Mouse (Mus musculus) forebrain, embryonic 13.5 days (tissue): Measurements from ENCODE around the gene Zfp523. TPM values are rescaled to one million over a fixed set of nuclear protein-coding genes. Genes with fewer than 3 reads are reported as not detected.

Experiments used
- ATAC-seq: fragments of 200-750 bp; cut with Nextera tagmentation; 2 replicates; pipeline ENCODE4 v1.8.0; 2017
- H3K27ac ChIP-seq: fragments of 300-500 bp; sonication (generic); 2 replicates; pipeline ENCODE4 v1.5.1; 2015; ENCODE audit warnings: inconsistent platforms, mild to moderate bottlenecking, moderate library complexity
- H3K27me3 ChIP-seq: fragments of 300-500 bp; sonication (generic); 2 replicates; pipeline ENCODE4 v1.6.1; 2015; ENCODE audit warnings: mild to moderate bottlenecking, inconsistent platforms
- H3K36me3 ChIP-seq: fragments of 300-500 bp; sonication (generic); 2 replicates; pipeline ENCODE4 v1.6.1; 2015; ENCODE audit warnings: mild to moderate bottlenecking, inconsistent platforms; ENCODE audit not compliant: poor library complexity, severe bottlenecking
- H3K4me1 ChIP-seq: fragments of 300-500 bp; sonication (generic); 2 replicates; pipeline ENCODE4 v1.6.1; 2015; ENCODE audit warnings: inconsistent platforms
- H3K4me2 ChIP-seq: fragments of 300-500 bp; sonication (generic); 2 replicates; pipeline ENCODE4 v1.6.1; 2015; ENCODE audit warnings: inconsistent platforms, mild to moderate bottlenecking, moderate library complexity
- H3K4me3 ChIP-seq: fragments of 300-500 bp; sonication (generic); 2 replicates; pipeline ENCODE4 v1.5.1; 2015; ENCODE audit warnings: mild to moderate bottlenecking, inconsistent platforms
- H3K9ac ChIP-seq: fragments of 300-500 bp; sonication (generic); 2 replicates; pipeline ENCODE4 v1.6.1; 2015; ENCODE audit warnings: mild to moderate bottlenecking, inconsistent platforms
- H3K9me3 ChIP-seq: fragments of 300-500 bp; sonication (generic); replicated peaks from 2 replicates; pipeline ENCODE4 v1.6.1; 2016; ENCODE audit warnings: inconsistent platforms
- WGBS: fragments of 180-500 bp; shearing (Covaris S2); methylation state at CpG from one replicate; pipeline ENCODE4 v1.1.7; 2015; 5-methylcytosine and 5-hydroxymethylcytosine counted together
- polyA plus RNA-seq: library from polyadenylated mRNA; unstranded; fragments of >200 nt; fragmentation: Nextera tagmentation; extraction: Ambion mirVana; gene quantifications from 2 replicates; pipeline ENCODE4 v1.2.1, GENCODE M21; 2015

Zfp523 gene
- polyA plus RNA-seq, 1 experiment from 2014 or later, result 32.7 TPM

GRCm38 (mm10) chr17:28235982-28236635 is 59.2 kb downstream of the Zfp523 start:
- Histone ChIP-seq H3K4me3 (no peak overlapping the region), H3K27me3 (no peaks in the 10 kb centered on the region; the same call in 1 of the 2 replicates), H3K9me3 (no peaks in the 10 kb centered on the region), H3K36me3 (peaks cover 7% of the 10 kb centered on the region), H3K4me1 (peaks cover 7% of the 10 kb centered on the region), H3K27ac (no peak overlapping the region), H3K4me2 (no peak overlapping the region), H3K9ac (no peak overlapping the region)
- 88% methylated on average over 7 of the region's 7 CpGs for WGBS
- no peak for ATAC-seq

- 86% methylated on average over 4 of the region's 4 CpGs for WGBS
- no peak for ATAC-seq
- H3K9ac ChIP-seq, result no peak overlapping the region
- H3K9me3 ChIP-seq, result no peaks in the 10 kb centered on the region
- peaks cover 12% of the 10 kb centered on the region for H3K36me3 ChIP-seq
- no peak overlapping the region for H3K4me3 ChIP-seq
- peaks cover 7% of the 10 kb centered on the region for H3K4me1 ChIP-seq
- H3K27ac ChIP-seq, result no peak overlapping the region
- H3K27me3 ChIP-seq, result no peaks in the 10 kb centered on the region
- no peak overlapping the region for H3K4me2 ChIP-seq
Measured at GRCm38 (mm10) chr17:28236636-28237015, 59.7 kb downstream of the Zfp523 start.

GRCm38 (mm10) chr17:28237362-28237761 is 60.4 kb downstream of the Zfp523 start:
- H3K27ac ChIP-seq, result no peak overlapping the region
- H3K4me1 ChIP-seq, result peaks cover 7% of the 10 kb centered on the region
- H3K36me3 ChIP-seq, result peaks cover 15% of the 10 kb centered on the region
- H3K27me3 ChIP-seq, result no peaks in the 10 kb centered on the region
- no peak overlapping the region for H3K4me2 ChIP-seq
- H3K4me3 ChIP-seq, result no peak overlapping the region
- ATAC-seq, result no peak
- no peaks in the 10 kb centered on the region for H3K9me3 ChIP-seq
- H3K9ac ChIP-seq, result no peak overlapping the region
- WGBS, result 59% methylated on average over 5 of the region's 5 CpGs

DNA sequence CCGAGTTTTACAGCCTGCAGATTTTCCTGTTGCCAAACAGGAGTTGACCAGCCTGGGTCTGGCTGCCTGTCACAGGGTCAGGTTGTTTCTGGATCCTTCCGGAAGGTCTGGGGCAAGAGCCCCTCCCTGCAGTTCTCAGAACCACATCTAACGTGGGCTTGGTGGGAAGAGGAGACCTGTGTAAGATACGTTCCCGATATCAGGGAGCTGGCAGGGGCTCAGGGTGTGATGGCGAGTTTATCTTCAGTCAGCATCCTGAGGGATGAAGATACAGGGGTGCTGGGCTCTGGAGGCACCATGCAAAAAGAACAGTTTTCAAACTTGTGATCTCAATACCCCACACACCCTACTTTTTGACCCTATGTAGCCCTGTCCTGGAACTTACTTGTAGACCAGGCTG is 60.9 kb downstream of the Zfp523 start:
- H3K4me2 ChIP-seq, result no peak overlapping the region
- no peak overlapping the region for H3K4me3 ChIP-seq
- peaks cover 7% of the 10 kb centered on the region for H3K4me1 ChIP-seq
- peaks cover 15% of the 10 kb centered on the region for H3K36me3 ChIP-seq
- no peak for ATAC-seq
- no peak overlapping the region for H3K27ac ChIP-seq
- H3K9ac ChIP-seq, result no peak overlapping the region
- H3K9me3 ChIP-seq, result no peaks in the 10 kb centered on the region
- no peaks in the 10 kb centered on the region for H3K27me3 ChIP-seq
- WGBS, result 77% methylated on average over 6 of the region's 6 CpGs

- peaks cover 15% of the 10 kb centered on the region for H3K36me3 ChIP-seq
- H3K4me1 ChIP-seq, result peaks cover 12% of the 10 kb centered on the region
- no peaks in the 10 kb centered on the region for H3K27me3 ChIP-seq
- H3K9ac ChIP-seq, result no peak overlapping the region
- no peak overlapping the region for H3K4me2 ChIP-seq
- 97% methylated on average over 5 of the region's 5 CpGs for WGBS
- no peaks in the 10 kb centered on the region for H3K9me3 ChIP-seq
- H3K4me3 ChIP-seq, result no peak overlapping the region
- H3K27ac ChIP-seq, result no peak overlapping the region
- no peak for ATAC-seq
Measured at GRCm38 (mm10) chr17:28240846-28241245, 63.9 kb downstream of the Zfp523 start.

DNA sequence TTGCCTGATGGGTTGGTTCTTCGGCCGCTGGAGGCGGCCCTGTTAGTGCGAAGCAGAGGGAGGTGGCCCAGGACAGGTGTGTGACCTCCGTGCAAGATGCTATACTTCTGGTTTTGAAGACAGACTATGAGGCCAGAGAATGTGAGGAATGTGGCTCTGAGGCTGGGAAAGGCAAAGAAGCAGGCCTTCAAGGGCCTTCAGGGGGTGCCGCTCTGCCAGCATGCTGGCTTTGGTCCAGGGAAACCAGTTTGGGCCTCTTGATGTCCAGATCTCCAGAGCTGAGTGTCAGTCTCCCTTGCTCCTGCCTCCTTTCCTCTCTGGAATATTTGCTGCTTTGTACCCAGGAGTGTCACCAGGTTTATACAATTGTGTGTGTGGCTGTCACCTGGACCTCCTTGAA is 65.4 kb downstream of the Zfp523 start:
- no peaks in the 10 kb centered on the region for H3K9me3 ChIP-seq
- peaks cover 12% of the 10 kb centered on the region for H3K4me1 ChIP-seq
- H3K9ac ChIP-seq, result no peak overlapping the region
- ATAC-seq, result no peak
- H3K36me3 ChIP-seq, result peaks cover 15% of the 10 kb centered on the region
- H3K4me3 ChIP-seq, result no peak overlapping the region
- 92% methylated on average over 6 of the region's 6 CpGs for WGBS
- no peak overlapping the region for H3K4me2 ChIP-seq
- no peaks in the 10 kb centered on the region for H3K27me3 ChIP-seq
- no peak overlapping the region for H3K27ac ChIP-seq

DNA sequence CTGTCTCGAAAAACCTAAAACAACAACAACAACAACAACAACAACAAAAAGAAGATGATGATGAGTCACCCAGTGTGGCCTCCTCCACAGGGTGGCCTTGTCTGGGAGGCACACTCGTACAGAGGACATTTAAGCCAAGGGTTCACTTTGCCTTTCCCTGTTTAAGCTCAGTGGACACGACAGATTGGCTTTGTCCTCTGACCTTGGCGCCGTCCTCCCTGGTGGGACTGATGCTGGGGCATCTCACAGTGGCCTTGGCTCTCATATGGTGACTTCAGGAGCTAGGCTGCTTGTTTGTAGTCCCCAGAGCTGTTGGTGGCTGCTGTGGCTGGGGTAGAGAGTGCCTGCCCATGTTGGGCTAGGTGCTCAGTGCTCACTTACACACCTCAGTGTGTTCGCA is 67.3 kb downstream of the Zfp523 start:
- no peak for ATAC-seq
- Histone ChIP-seq H3K27ac (peak overlapping the region; percentile 57), H3K4me1 (peaks cover 14% of the 10 kb centered on the region), H3K4me3 (no peak overlapping the region), H3K36me3 (peaks cover 14% of the 10 kb centered on the region), H3K27me3 (no peaks in the 10 kb centered on the region), H3K9me3 (no peaks in the 10 kb centered on the region), H3K9ac (no peak overlapping the region), H3K4me2 (no peak overlapping the region)
- WGBS, result 81% methylated on average over 6 of the region's 6 CpGs

GRCm38 (mm10) chr17:28244714-28245113 is 67.8 kb downstream of the Zfp523 start:
- peaks cover 11% of the 10 kb centered on the region; the same call in 1 of the 2 replicates for H3K36me3 ChIP-seq
- H3K4me2 ChIP-seq, result no peak overlapping the region
- ATAC-seq, result peak; percentile 51
- H3K27ac ChIP-seq, result peak overlapping the region; percentile 57
- no peak overlapping the region for H3K9ac ChIP-seq
- H3K9me3 ChIP-seq, result no peaks in the 10 kb centered on the region
- H3K27me3 ChIP-seq, result no peaks in the 10 kb centered on the region
- H3K4me1 ChIP-seq, result peaks cover 14% of the 10 kb centered on the region
- 19% methylated on average over 6 of the region's 6 CpGs for WGBS
- H3K4me3 ChIP-seq, result no peak overlapping the region

- H3K27ac ChIP-seq, result no peak overlapping the region
- H3K4me3 ChIP-seq, result no peak overlapping the region
- WGBS, result 84% methylated on average over 11 of the region's 11 CpGs
- H3K4me1 ChIP-seq, result peaks cover 14% of the 10 kb centered on the region
- 0 out of 2 replicates have a peak, but pooled peaks cover 4% of the 10 kb centered on the region for H3K36me3 ChIP-seq
- H3K9me3 ChIP-seq, result no peaks in the 10 kb centered on the region
- no peak for ATAC-seq
- no peak overlapping the region for H3K9ac ChIP-seq
- no peak overlapping the region for H3K4me2 ChIP-seq
- no peaks in the 10 kb centered on the region for H3K27me3 ChIP-seq
Measured at GRCm38 (mm10) chr17:28246640-28247039, 69.7 kb downstream of the Zfp523 start.

GRCm38 (mm10) chr17:28247613-28248012 is 70.7 kb downstream of the Zfp523 start:
- Histone ChIP-seq H3K27me3 (no peaks in the 10 kb centered on the region), H3K36me3 (no peaks in the 10 kb centered on the region), H3K4me1 (peaks cover 18% of the 10 kb centered on the region), H3K9ac (no peak overlapping the region), H3K27ac (no peak overlapping the region), H3K9me3 (no peaks in the 10 kb centered on the region), H3K4me2 (no peak overlapping the region), H3K4me3 (no peak overlapping the region)
- 80% methylated on average over 6 of the region's 6 CpGs for WGBS
- ATAC-seq, result no peak

GRCm38 (mm10) chr17:28249062-28249461 is 72.1 kb downstream of the Zfp523 start:
- no peak overlapping the region for H3K4me3 ChIP-seq
- no peak overlapping the region for H3K9ac ChIP-seq
- H3K4me1 ChIP-seq, result peaks cover 19% of the 10 kb centered on the region
- H3K9me3 ChIP-seq, result no peaks in the 10 kb centered on the region
- no peaks in the 10 kb centered on the region for H3K36me3 ChIP-seq
- no peak overlapping the region for H3K4me2 ChIP-seq
- no peak for ATAC-seq
- H3K27me3 ChIP-seq, result no peaks in the 10 kb centered on the region
- WGBS, result 73% methylated on average over 12 of the region's 12 CpGs
- H3K27ac ChIP-seq, result no peak overlapping the region

DNA sequence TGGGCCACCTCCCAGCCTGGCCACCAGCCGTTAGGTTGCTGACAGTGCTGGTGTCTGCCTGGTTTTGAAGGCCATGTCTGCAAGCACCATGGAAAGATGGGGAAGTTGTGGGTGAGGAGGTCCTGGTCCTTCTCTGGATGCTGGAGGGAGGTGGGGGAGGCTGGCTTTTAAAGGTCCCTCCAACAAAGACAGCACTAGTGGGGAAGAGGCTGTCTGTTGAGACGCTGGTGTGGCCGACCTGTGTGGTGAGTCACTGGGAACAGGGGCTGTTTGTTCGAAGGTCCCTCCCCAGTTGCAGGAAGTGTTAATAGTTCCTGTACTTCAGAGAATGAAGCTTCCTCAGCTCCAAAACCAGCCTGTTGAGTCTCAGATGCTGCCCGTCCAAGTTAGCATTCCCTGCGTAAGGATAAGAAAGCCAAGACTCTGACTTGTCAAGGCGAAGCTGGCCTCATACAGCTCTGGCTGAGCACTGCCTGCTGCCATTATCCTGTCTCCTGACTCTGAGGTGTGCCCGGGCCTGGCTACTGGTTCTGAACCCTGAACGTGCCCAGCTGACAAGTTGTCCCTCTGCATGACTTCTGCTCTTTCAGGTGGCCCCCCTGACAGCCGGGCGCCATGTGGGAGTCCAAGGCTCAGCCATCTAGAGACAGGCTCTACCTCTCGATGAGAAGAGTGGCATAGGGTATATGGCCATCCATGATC is 74.8 kb downstream of the Zfp523 start:
- ATAC-seq, result no peak
- Histone ChIP-seq H3K9ac (no peak overlapping the region), H3K4me3 (no peak overlapping the region), H3K4me1 (peaks cover 23% of the 10 kb centered on the region), H3K27me3 (no peaks in the 10 kb centered on the region), H3K36me3 (no peaks in the 10 kb centered on the region), H3K27ac (no peak overlapping the region), H3K9me3 (no peaks in the 10 kb centered on the region), H3K4me2 (no peak overlapping the region)
- 89% methylated on average over 12 of the region's 12 CpGs for WGBS

DNA sequence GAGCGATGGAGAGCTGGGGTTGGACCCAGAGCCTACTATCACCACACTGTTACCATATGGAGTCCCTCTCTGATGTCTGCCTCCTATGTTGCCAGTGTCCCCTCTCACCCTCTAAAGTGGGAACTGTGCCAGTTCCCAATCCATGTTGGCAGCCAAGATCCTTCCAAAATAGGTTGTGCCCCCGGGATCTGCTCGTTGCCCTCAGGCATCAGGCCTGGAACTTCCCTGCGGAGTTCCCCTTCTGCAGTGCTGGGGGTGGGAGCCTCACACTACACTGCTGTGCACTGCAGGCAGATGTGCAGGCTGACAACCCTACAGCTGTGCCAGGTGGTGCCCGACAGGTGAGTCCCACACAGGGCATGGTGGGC is 75.3 kb downstream of the Zfp523 start:
- WGBS, result 82% methylated on average over 5 of the region's 5 CpGs
- no peak overlapping the region for H3K27ac ChIP-seq
- H3K4me2 ChIP-seq, result no peak overlapping the region
- H3K4me1 ChIP-seq, result peaks cover 28% of the 10 kb centered on the region
- H3K9ac ChIP-seq, result no peak overlapping the region
- H3K36me3 ChIP-seq, result no peaks in the 10 kb centered on the region
- no peaks in the 10 kb centered on the region for H3K27me3 ChIP-seq
- H3K9me3 ChIP-seq, result no peaks in the 10 kb centered on the region
- ATAC-seq, result no peak
- H3K4me3 ChIP-seq, result no peak overlapping the region
